Mouse (Mus musculus): ENCODE measurements around the gene Ptprz1. TPM values are rescaled to one million over a fixed set of nuclear protein-coding genes. Genes with fewer than 3 reads are reported as not detected.
A peak's percentile ranks its signal among the peaks of the same experiment; 100 is the strongest.

The Ptprz1 gene
- polyA plus RNA-seq, 1 experiment from 2014 or later = 13.2 TPM

DNA sequence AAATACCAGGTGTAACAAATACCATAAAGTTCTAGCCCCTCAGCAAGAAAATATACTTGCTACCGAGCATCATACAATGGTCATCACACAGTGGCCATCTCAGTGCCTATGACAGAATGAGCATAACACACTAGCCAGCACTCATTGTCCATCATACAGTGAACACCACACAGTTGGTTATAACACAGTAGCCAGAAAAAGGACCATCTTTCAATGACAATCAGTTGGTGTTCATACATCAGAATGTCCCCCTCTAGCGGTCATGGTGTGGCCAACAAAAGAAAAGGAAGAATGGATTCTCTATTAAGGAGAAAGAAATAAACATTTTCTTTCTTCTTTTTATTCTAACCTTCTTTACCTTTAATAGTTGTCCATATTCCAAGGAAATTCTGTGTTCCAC, 92.8 kb downstream of the Ptprz1 start:
- peak; percentile 58 for DNase-seq (ENCODE audit: low spot score)

DNA sequence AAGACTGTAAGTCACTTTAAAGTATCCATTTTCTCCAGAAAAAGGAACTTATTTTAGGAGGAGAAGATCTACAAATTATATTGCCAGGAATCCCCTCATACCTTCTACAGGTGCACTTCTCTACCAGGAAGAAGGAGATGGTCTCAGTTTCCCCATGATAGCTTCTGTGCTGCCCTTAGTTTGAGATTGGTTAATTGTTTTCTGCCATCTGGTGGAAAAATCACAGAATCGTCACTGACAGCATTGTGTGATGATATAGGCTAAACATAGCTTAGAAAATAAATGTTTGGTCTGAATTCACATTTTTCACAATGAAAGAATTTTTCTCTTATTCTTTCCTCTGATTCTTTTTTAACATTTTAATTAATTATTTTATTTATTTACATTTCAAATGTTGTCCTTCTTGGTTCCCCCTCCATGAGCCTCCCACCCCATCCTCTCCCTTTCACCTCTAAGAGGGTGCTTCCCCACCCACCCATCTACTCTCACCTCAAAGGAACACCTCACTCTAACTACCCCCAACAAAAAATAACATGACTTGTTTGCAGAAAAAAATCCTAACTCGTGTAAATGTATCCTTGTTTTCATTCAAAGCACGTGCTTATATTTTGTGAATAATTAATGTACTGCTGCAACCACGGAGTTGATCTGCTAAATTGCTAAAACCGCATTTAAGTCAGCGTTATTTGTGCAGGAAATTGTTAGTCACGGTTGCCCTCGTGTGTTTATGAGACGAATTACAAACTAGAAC, 108.6 kb downstream of the Ptprz1 start:
- no peak overlapping the region for H3K9ac ChIP-seq (ENCODE audit: low read depth, low read length)
- DNase-seq (ENCODE audit: low spot score) (peak; percentile 83), ATAC-seq (ENCODE audit: low read depth) (no peak)
- WGBS = 2% methylated on average over 9 of the region's 9 CpGs
- H3K4me2 ChIP-seq (ENCODE audit: low read depth, low read length) = peak overlapping the region; percentile 38
- H3K4me3 ChIP-seq (ENCODE audit: low read depth, low read length) = no peak overlapping the region
- no peak overlapping the region for H3K27ac ChIP-seq (replicated peaks; ENCODE audit: low read depth, low read length)
- no peaks in the 10 kb centered on the region for H3K4me1 ChIP-seq (ENCODE audit: control insufficient read depth, insufficient read depth, low read length)
- H3K27me3 ChIP-seq (replicated peaks; ENCODE audit: control insufficient read depth, insufficient read depth, low read length) = no peaks in the 10 kb centered on the region
- peaks cover 6% of the 10 kb centered on the region; the same call in 1 of the 2 replicates for H3K9me3 ChIP-seq (ENCODE audit: control insufficient read depth, low read length)
- H3K36me3 ChIP-seq (ENCODE audit: control insufficient read depth, insufficient read depth, low read length) = 0 out of 2 replicates have a peak, but pooled peaks cover 5% of the 10 kb centered on the region

More for the DNA sequence above, 92.8 kb downstream of the Ptprz1 start:
- no peak overlapping the region for H3K27ac ChIP-seq (replicated peaks; ENCODE audit: low read depth, low read length)
- ATAC-seq (ENCODE audit: low read depth) = no peak
- H3K36me3 ChIP-seq (ENCODE audit: control insufficient read depth, insufficient read depth, low read length) = no peaks in the 10 kb centered on the region
- H3K4me2 ChIP-seq (ENCODE audit: low read depth, low read length) = no peak overlapping the region
- H3K4me1 ChIP-seq (ENCODE audit: control insufficient read depth, insufficient read depth, low read length) = no peaks in the 10 kb centered on the region
- no peak overlapping the region for H3K4me3 ChIP-seq (ENCODE audit: low read depth, low read length)
- H3K27me3 ChIP-seq (replicated peaks; ENCODE audit: control insufficient read depth, insufficient read depth, low read length) = no peaks in the 10 kb centered on the region
- H3K9ac ChIP-seq (ENCODE audit: low read depth, low read length) = no peak overlapping the region
- 47% methylated on average over 2 of the region's 2 CpGs for WGBS
- H3K9me3 ChIP-seq (ENCODE audit: control insufficient read depth, low read length) = peaks cover 5% of the 10 kb centered on the region; the same call in 1 of the 2 replicates

DNA sequence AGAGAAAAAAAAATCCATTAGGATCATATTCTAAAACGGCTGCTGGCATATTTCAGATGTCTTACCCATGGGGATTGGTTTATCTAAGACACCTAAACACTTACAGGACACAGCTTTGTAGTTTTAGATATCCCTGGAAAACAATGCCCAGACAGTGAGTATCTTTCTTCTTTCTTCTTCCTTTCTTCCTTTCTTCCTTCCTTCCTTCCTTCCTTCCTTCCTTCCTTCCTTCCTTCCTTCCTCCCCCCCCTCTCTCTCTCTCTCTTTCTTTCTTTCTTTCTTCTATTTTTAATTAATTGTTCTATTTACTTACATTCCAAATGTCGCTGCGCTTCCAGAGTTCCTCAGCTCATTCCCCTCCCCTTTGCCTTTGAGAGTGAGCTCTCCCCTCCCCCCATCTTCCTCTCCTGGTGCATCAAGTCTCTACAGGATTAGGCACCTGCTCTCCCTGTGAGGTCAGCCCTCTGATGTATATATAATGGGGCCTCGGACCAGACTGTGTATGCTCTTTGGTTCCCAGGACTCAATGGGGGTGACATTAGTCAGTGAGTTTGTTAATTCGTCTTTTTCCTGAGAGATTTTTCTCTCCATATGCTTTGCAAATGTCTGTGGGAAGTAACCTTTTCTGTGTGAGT, 109.3 kb downstream of the Ptprz1 start:
- DNase-seq (ENCODE audit: low spot score) (peak; percentile 54), ATAC-seq (ENCODE audit: low read depth) (peak; percentile 78; the same call in 1 of the 2 replicates)
- H3K36me3 ChIP-seq (ENCODE audit: control insufficient read depth, insufficient read depth, low read length) = 0 out of 2 replicates have a peak, but pooled peaks cover 5% of the 10 kb centered on the region
- no peak overlapping the region for H3K9ac ChIP-seq (ENCODE audit: low read depth, low read length)
- peaks cover 6% of the 10 kb centered on the region; the same call in 1 of the 2 replicates for H3K9me3 ChIP-seq (ENCODE audit: control insufficient read depth, low read length)
- H3K4me2 ChIP-seq (ENCODE audit: low read depth, low read length) = peak overlapping the region; percentile 38
- no peak overlapping the region for H3K27ac ChIP-seq (replicated peaks; ENCODE audit: low read depth, low read length)
- no peaks in the 10 kb centered on the region for H3K4me1 ChIP-seq (ENCODE audit: control insufficient read depth, insufficient read depth, low read length)
- WGBS = 7% methylated on average over 5 of the region's 5 CpGs
- H3K27me3 ChIP-seq (replicated peaks; ENCODE audit: control insufficient read depth, insufficient read depth, low read length) = no peaks in the 10 kb centered on the region
- H3K4me3 ChIP-seq (ENCODE audit: low read depth, low read length) = no peak overlapping the region

DNA sequence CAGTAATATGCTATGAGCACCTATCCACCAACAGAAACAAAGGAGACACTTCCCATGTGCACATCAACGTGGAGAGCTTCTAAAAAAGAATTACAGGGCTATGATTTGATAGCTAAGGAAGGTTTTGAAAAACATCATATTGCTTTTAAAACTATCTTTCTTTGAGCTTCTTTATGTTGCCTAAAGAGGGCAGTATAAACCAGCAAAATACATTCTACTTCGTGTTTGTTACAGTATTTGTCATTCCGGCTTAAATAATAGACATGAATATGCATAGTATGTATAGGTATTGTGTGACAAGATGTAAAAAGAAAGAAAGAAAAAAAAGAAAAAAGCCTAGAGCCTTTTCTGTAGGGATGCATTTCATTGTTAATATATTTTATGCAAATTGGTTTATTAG, 127.8 kb downstream of the Ptprz1 start:
- Histone ChIP-seq H3K27me3 (replicated peaks; ENCODE audit: control insufficient read depth, insufficient read depth, low read length) (no peaks in the 10 kb centered on the region), H3K9ac (ENCODE audit: low read depth, low read length) (no peak overlapping the region), H3K4me2 (ENCODE audit: low read depth, low read length) (no peak overlapping the region), H3K9me3 (ENCODE audit: control insufficient read depth, low read length) (no peaks in the 10 kb centered on the region), H3K36me3 (ENCODE audit: control insufficient read depth, insufficient read depth, low read length) (no peaks in the 10 kb centered on the region), H3K4me1 (ENCODE audit: control insufficient read depth, insufficient read depth, low read length) (no peaks in the 10 kb centered on the region), H3K27ac (replicated peaks; ENCODE audit: low read depth, low read length) (no peak overlapping the region), H3K4me3 (ENCODE audit: low read depth, low read length) (no peak overlapping the region)
- DNase-seq (ENCODE audit: low spot score) = peak; percentile 18
- WGBS = 26% methylated on average over 3 of the region's 3 CpGs
- ATAC-seq (ENCODE audit: low read depth) = no peak

DNA sequence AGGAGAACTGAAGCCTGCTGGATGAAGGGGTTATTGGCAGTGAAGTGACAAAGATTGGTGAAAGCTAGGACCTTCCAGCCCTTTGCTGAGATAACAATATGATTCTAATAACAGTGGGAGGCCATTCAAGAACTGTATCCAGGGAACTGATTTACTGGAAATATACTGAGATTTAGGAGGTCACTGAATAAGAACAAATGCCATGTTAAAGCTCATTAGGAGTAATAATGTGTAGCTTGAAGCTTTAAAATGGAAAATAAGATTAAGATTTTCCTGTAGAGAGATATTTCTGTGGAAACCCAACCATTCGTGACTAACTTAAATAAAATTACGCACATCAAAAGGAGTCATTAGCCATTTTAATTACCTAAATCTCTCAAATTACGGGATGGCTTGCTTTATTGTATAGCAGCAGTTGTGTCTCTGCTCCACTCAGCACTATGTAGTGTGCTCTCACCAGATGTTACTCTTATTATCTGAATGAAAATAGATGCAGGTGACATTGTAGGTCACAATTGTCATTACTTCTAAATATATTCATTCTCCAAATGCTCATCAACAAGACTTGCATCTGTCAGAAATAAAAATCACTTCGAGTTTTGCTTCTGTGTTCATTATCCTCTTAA, 139.8 kb downstream of the Ptprz1 start:
- no peaks in the 10 kb centered on the region for H3K36me3 ChIP-seq (ENCODE audit: control insufficient read depth, insufficient read depth, low read length)
- ATAC-seq (ENCODE audit: low read depth) (no peak), DNase-seq (ENCODE audit: low spot score) (no peak)
- H3K27ac ChIP-seq (replicated peaks; ENCODE audit: low read depth, low read length) = no peak overlapping the region
- H3K27me3 ChIP-seq (replicated peaks; ENCODE audit: control insufficient read depth, insufficient read depth, low read length) = no peaks in the 10 kb centered on the region
- H3K4me3 ChIP-seq (ENCODE audit: low read depth, low read length) = no peak overlapping the region
- no peaks in the 10 kb centered on the region for H3K9me3 ChIP-seq (ENCODE audit: control insufficient read depth, low read length)
- H3K4me1 ChIP-seq (ENCODE audit: control insufficient read depth, insufficient read depth, low read length) = no peaks in the 10 kb centered on the region
- WGBS = 56% methylated on average over 4 of the region's 4 CpGs
- no peak overlapping the region for H3K9ac ChIP-seq (ENCODE audit: low read depth, low read length)
- H3K4me2 ChIP-seq (ENCODE audit: low read depth, low read length) = no peak overlapping the region

DNA sequence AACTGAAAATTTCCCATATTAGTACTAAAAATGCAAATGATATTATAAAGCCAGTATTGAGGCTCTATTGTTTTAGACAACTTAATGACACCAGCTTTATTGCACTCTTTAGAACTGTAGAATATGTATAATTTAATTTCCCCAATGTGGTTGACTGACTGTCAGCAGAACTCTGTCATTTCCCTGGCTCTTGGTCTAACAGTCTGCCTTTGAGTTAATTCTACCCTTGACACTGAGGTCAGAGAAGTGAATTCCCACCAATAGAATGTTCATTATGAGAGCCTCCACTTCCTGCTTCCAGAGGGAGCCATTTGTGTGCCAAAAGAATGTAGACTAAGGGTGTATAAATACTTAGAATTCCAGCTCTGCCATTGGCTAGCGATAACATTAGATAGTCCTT, 152.9 kb downstream of the Ptprz1 start:
- WGBS = 61% methylated on average over 1 of the region's 1 CpGs
- Histone ChIP-seq H3K4me1 (ENCODE audit: control insufficient read depth, insufficient read depth, low read length) (no peaks in the 10 kb centered on the region), H3K4me2 (ENCODE audit: low read depth, low read length) (no peak overlapping the region), H3K27ac (replicated peaks; ENCODE audit: low read depth, low read length) (no peak overlapping the region), H3K9ac (ENCODE audit: low read depth, low read length) (no peak overlapping the region), H3K4me3 (ENCODE audit: low read depth, low read length) (no peak overlapping the region), H3K36me3 (ENCODE audit: control insufficient read depth, insufficient read depth, low read length) (no peaks in the 10 kb centered on the region), H3K9me3 (ENCODE audit: control insufficient read depth, low read length) (no peaks in the 10 kb centered on the region), H3K27me3 (replicated peaks; ENCODE audit: control insufficient read depth, insufficient read depth, low read length) (no peaks in the 10 kb centered on the region)
- DNase-seq (ENCODE audit: low spot score) (no peak), ATAC-seq (ENCODE audit: low read depth) (no peak)

DNA sequence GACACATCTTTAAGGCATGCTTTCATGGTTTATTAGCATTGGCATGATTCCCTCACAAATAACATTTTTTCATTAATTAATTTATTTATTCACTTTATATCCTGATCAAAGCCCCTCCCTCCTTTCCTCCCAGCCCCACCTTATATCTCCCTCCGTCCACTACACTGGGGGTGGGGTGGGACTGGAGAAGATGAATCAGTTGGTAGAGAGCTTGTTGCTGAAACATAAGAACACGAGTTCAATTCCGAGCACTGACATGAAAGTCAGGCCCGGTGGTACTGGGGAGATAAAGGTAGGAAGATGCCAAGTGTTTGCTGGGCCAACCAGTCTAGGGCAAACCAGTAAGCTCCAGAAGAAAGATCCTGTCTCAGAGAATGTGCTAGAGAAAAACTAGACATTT, 173.5 kb downstream of the Ptprz1 start:
- H3K27me3 ChIP-seq (replicated peaks; ENCODE audit: control insufficient read depth, insufficient read depth, low read length) = no peaks in the 10 kb centered on the region
- ATAC-seq (ENCODE audit: low read depth) (no peak), DNase-seq (ENCODE audit: low spot score) (no peak)
- H3K4me2 ChIP-seq (ENCODE audit: low read depth, low read length) = no peak overlapping the region
- 89% methylated on average over 4 of the region's 4 CpGs for WGBS
- H3K9me3 ChIP-seq (ENCODE audit: control insufficient read depth, low read length) = peaks cover 8% of the 10 kb centered on the region; the same call in 1 of the 2 replicates
- no peak overlapping the region for H3K9ac ChIP-seq (ENCODE audit: low read depth, low read length)
- H3K4me1 ChIP-seq (ENCODE audit: control insufficient read depth, insufficient read depth, low read length) = no peaks in the 10 kb centered on the region
- H3K4me3 ChIP-seq (ENCODE audit: low read depth, low read length) = no peak overlapping the region
- no peak overlapping the region for H3K27ac ChIP-seq (replicated peaks; ENCODE audit: low read depth, low read length)
- peaks cover 5% of the 10 kb centered on the region; the same call in 1 of the 2 replicates for H3K36me3 ChIP-seq (ENCODE audit: control insufficient read depth, insufficient read depth, low read length)

DNA sequence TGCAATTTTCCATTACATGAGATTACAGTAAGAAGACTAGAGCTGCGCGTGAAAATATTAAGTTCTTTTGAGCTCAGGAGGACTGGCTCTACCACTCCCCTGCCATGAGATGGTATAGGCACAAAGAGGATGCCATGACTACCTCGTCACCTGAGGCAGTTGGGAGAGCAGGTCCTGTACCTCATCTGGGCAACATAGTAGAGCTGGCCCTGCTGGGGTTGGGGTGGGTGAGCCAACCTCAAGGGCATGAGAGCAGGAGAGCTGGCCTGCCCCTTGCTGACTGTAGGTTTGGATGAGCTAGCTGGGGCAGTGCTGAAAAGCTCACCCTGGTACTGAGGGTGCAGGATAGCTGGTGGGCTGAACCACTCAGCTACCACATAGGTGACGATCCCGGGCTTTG, 180.4 kb downstream of the Ptprz1 start:
- Histone ChIP-seq H3K4me3 (ENCODE audit: low read depth, low read length) (no peak overlapping the region), H3K4me2 (ENCODE audit: low read depth, low read length) (no peak overlapping the region), H3K9ac (ENCODE audit: low read depth, low read length) (no peak overlapping the region), H3K36me3 (ENCODE audit: control insufficient read depth, insufficient read depth, low read length) (no peaks in the 10 kb centered on the region), H3K27me3 (replicated peaks; ENCODE audit: control insufficient read depth, insufficient read depth, low read length) (no peaks in the 10 kb centered on the region), H3K9me3 (ENCODE audit: control insufficient read depth, low read length) (peaks cover 8% of the 10 kb centered on the region; the same call in 1 of the 2 replicates), H3K4me1 (ENCODE audit: control insufficient read depth, insufficient read depth, low read length) (no peaks in the 10 kb centered on the region), H3K27ac (replicated peaks; ENCODE audit: low read depth, low read length) (no peak overlapping the region)
- no peak for DNase-seq (ENCODE audit: low spot score)
- WGBS = 93% methylated on average over 5 of the region's 5 CpGs
- no peak for ATAC-seq (ENCODE audit: low read depth)
